Mouse (Mus musculus) neural tube, embryonic 13.5 days (tissue): ENCODE measurements around the gene Auts2. TPM values are rescaled to one million over a fixed set of nuclear protein-coding genes. Genes with fewer than 3 reads are reported as not detected.

ENCODE experiments used
- ATAC-seq: fragments of 200-750 bp; cut with Nextera tagmentation; 2 replicates; pipeline ENCODE4 v1.8.0; 2017; ENCODE audit warnings: low read depth, mild to moderate bottlenecking, moderate TSS enrichment, moderate library complexity
- H3K27ac ChIP-seq: fragments of 300-500 bp; sonication (generic); replicated peaks from 2 replicates; pipeline ENCODE4 v1.5.1; 2015; ENCODE audit warnings: moderate library complexity, mild to moderate bottlenecking, inconsistent platforms
- H3K27me3 ChIP-seq: fragments of 300-500 bp; sonication (generic); 2 replicates; pipeline ENCODE4 v1.6.1; 2015; ENCODE audit warnings: mild to moderate bottlenecking, inconsistent platforms
- H3K36me3 ChIP-seq: fragments of 300-500 bp; sonication (generic); 2 replicates; pipeline ENCODE4 v1.6.1; 2015; ENCODE audit warnings: mild to moderate bottlenecking, inconsistent platforms
- H3K4me1 ChIP-seq: fragments of 300-500 bp; sonication (generic); replicated peaks from 2 replicates; pipeline ENCODE4 v1.6.1; 2015; ENCODE audit warnings: inconsistent platforms
- H3K4me2 ChIP-seq: fragments of 300-500 bp; sonication (generic); 2 replicates; pipeline ENCODE4 v1.6.1; 2015; ENCODE audit warnings: inconsistent platforms, mild to moderate bottlenecking, moderate library complexity
- H3K4me3 ChIP-seq: fragments of 300-500 bp; sonication (generic); 2 replicates; pipeline ENCODE4 v1.5.1; 2015; ENCODE audit warnings: mild to moderate bottlenecking, inconsistent platforms
- H3K9ac ChIP-seq: fragments of 300-500 bp; sonication (generic); 2 replicates; pipeline ENCODE4 v1.6.1; 2015; ENCODE audit warnings: moderate library complexity, mild to moderate bottlenecking, inconsistent platforms
- H3K9me3 ChIP-seq: fragments of 300-500 bp; sonication (generic); 2 replicates; pipeline ENCODE4 v1.6.1; 2016; ENCODE audit warnings: inconsistent platforms
- WGBS: fragments of 180-500 bp; shearing (Covaris S2); methylation state at CpG from one replicate; pipeline ENCODE4 v1.1.7; 2015; 5-methylcytosine and 5-hydroxymethylcytosine counted together
- polyA plus RNA-seq: library from polyadenylated mRNA; unstranded; fragments of >200 nt; fragmentation: Nextera tagmentation; extraction: Ambion mirVana; gene quantifications from 2 replicates; pipeline ENCODE4 v1.2.1, GENCODE M21; 2015

Auts2 gene
- polyA plus RNA-seq, 1 experiment from 2014 or later: 72.6 TPM

- Histone ChIP-seq H3K9me3 (no peaks in the 10 kb centered on the region), H3K4me3 (no peak overlapping the region), H3K27ac (peak overlapping the region; percentile 40; the same call in 1 of the 2 replicates), H3K36me3 (0 out of 2 replicates have a peak, but pooled peaks cover 10% of the 10 kb centered on the region), H3K9ac (no peak overlapping the region), H3K27me3 (no peaks in the 10 kb centered on the region), H3K4me2 (peak overlapping the region; percentile 17; the same call in 1 of the 2 replicates), H3K4me1 (peaks cover 92% of the 10 kb centered on the region)
- 30% methylated on average over 14 of the region's 14 CpGs for WGBS
- peak; percentile 44 for ATAC-seq
These were observed 1027.3 kb downstream of the Auts2 start for GRCm38 (mm10) chr5:131515707-131516407.

GRCm38 (mm10) chr5:131513753-131514152, 1029.4 kb downstream of the Auts2 start:
- ATAC-seq: no peak
- Histone ChIP-seq H3K9me3 (no peaks in the 10 kb centered on the region), H3K4me3 (no peak overlapping the region), H3K36me3 (0 out of 2 replicates have a peak, but pooled peaks cover 10% of the 10 kb centered on the region), H3K4me1 (peaks cover 76% of the 10 kb centered on the region), H3K27me3 (no peaks in the 10 kb centered on the region), H3K27ac (no peak overlapping the region), H3K4me2 (no peak overlapping the region), H3K9ac (no peak overlapping the region)
- 32% methylated on average over 3 of the region's 3 CpGs for whole genome bisulfite sequencing

- Histone ChIP-seq H3K4me1 (peaks cover 64% of the 10 kb centered on the region), H3K9ac (no peak overlapping the region), H3K27ac (no peak overlapping the region), H3K9me3 (no peaks in the 10 kb centered on the region), H3K27me3 (no peaks in the 10 kb centered on the region), H3K4me2 (no peak overlapping the region), H3K4me3 (no peak overlapping the region), H3K36me3 (peaks cover 14% of the 10 kb centered on the region; the same call in 1 of the 2 replicates)
- WGBS: 88% methylated on average over 10 of the region's 10 CpGs
- no peak for ATAC-seq
These were observed 1030.5 kb downstream of the Auts2 start for GRCm38 (mm10) chr5:131512617-131513016.

- WGBS: 68% methylated on average over 5 of the region's 5 CpGs
- H3K36me3 ChIP-seq: peaks cover 17% of the 10 kb centered on the region; the same call in 1 of the 2 replicates
- ATAC-seq: no peak
These were observed 1032.5 kb downstream of the Auts2 start for GRCm38 (mm10) chr5:131510659-131511058.

GRCm38 (mm10) chr5:131509315-131509714, 1033.8 kb downstream of the Auts2 start:
- no peaks in the 10 kb centered on the region for H3K9me3 ChIP-seq
- H3K4me2 ChIP-seq: no peak overlapping the region
- no peak overlapping the region for H3K4me3 ChIP-seq
- 96% methylated on average over 4 of the region's 4 CpGs for WGBS
- H3K4me1 ChIP-seq: peaks cover 32% of the 10 kb centered on the region
- H3K9ac ChIP-seq: no peak overlapping the region
- no peak for ATAC-seq
- H3K36me3 ChIP-seq: peaks cover 14% of the 10 kb centered on the region; the same call in 1 of the 2 replicates
- H3K27ac ChIP-seq: no peak overlapping the region
- H3K27me3 ChIP-seq: no peaks in the 10 kb centered on the region

More at GRCm38 (mm10) chr5:131510659-131511058, 1032.5 kb downstream of the Auts2 start:
- no peak overlapping the region for H3K27ac ChIP-seq
- H3K4me3 ChIP-seq: no peak overlapping the region
- H3K4me2 ChIP-seq: no peak overlapping the region
- H3K9ac ChIP-seq: no peak overlapping the region
- no peaks in the 10 kb centered on the region for H3K27me3 ChIP-seq
- H3K4me1 ChIP-seq: peaks cover 45% of the 10 kb centered on the region
- H3K9me3 ChIP-seq: no peaks in the 10 kb centered on the region

- no peak overlapping the region for H3K4me2 ChIP-seq
- H3K4me1 ChIP-seq: peaks cover 14% of the 10 kb centered on the region
- ATAC-seq: no peak
- 85% methylated on average over 4 of the region's 4 CpGs for WGBS
- no peaks in the 10 kb centered on the region for H3K27me3 ChIP-seq
- no peaks in the 10 kb centered on the region for H3K9me3 ChIP-seq
- no peak overlapping the region for H3K4me3 ChIP-seq
- no peak overlapping the region for H3K9ac ChIP-seq
- no peaks in the 10 kb centered on the region for H3K36me3 ChIP-seq
- no peak overlapping the region for H3K27ac ChIP-seq
These were observed 1044.3 kb downstream of the Auts2 start for GRCm38 (mm10) chr5:131498865-131499264.

GRCm38 (mm10) chr5:131496517-131497216, 1046.5 kb downstream of the Auts2 start:
- peaks cover 34% of the 10 kb centered on the region for H3K4me1 ChIP-seq
- H3K9ac ChIP-seq: no peak overlapping the region
- H3K27ac ChIP-seq: no peak overlapping the region; the same call in 1 of the 2 replicates
- no peaks in the 10 kb centered on the region for H3K27me3 ChIP-seq
- no peak for ATAC-seq
- no peaks in the 10 kb centered on the region for H3K9me3 ChIP-seq
- H3K4me2 ChIP-seq: no peak overlapping the region
- H3K36me3 ChIP-seq: no peaks in the 10 kb centered on the region
- no peak overlapping the region for H3K4me3 ChIP-seq
- WGBS: 92% methylated on average over 10 of the region's 10 CpGs

- peaks cover 40% of the 10 kb centered on the region for H3K4me1 ChIP-seq
- ATAC-seq: no peak
- H3K27ac ChIP-seq: no peak overlapping the region
- H3K27me3 ChIP-seq: no peaks in the 10 kb centered on the region
- no peak overlapping the region for H3K9ac ChIP-seq
- no peak overlapping the region for H3K4me2 ChIP-seq
- WGBS: 71% methylated on average over 5 of the region's 5 CpGs
- H3K4me3 ChIP-seq: no peak overlapping the region
- no peaks in the 10 kb centered on the region for H3K9me3 ChIP-seq
- no peaks in the 10 kb centered on the region for H3K36me3 ChIP-seq
These were observed 1048.6 kb downstream of the Auts2 start for GRCm38 (mm10) chr5:131494564-131494963.

- no peaks in the 10 kb centered on the region for H3K9me3 ChIP-seq
- H3K4me2 ChIP-seq: no peak overlapping the region
- no peak for ATAC-seq
- no peaks in the 10 kb centered on the region for H3K36me3 ChIP-seq
- peaks cover 52% of the 10 kb centered on the region for H3K4me1 ChIP-seq
- no peak overlapping the region for H3K27ac ChIP-seq
- WGBS: 84% methylated on average over 8 of the region's 8 CpGs
- no peaks in the 10 kb centered on the region for H3K27me3 ChIP-seq
- no peak overlapping the region for H3K4me3 ChIP-seq
- H3K9ac ChIP-seq: no peak overlapping the region
These were observed 1050.6 kb downstream of the Auts2 start for GRCm38 (mm10) chr5:131492535-131492934.

GRCm38 (mm10) chr5:131491843-131492242, 1051.3 kb downstream of the Auts2 start:
- Histone ChIP-seq H3K36me3 (no peaks in the 10 kb centered on the region), H3K4me2 (no peak overlapping the region), H3K27me3 (no peaks in the 10 kb centered on the region), H3K27ac (0 out of 2 replicates have a peak overlapping the region, but pooled peaks have one; percentile 28), H3K9me3 (no peaks in the 10 kb centered on the region), H3K9ac (no peak overlapping the region), H3K4me1 (peaks cover 59% of the 10 kb centered on the region), H3K4me3 (no peak overlapping the region)
- 71% methylated on average over 8 of the region's 8 CpGs for WGBS
- ATAC-seq: no peak

GRCm38 (mm10) chr5:131490811-131491210, 1052.3 kb downstream of the Auts2 start:
- Histone ChIP-seq H3K9ac (no peak overlapping the region), H3K36me3 (no peaks in the 10 kb centered on the region), H3K4me3 (no peak overlapping the region), H3K4me2 (no peak overlapping the region), H3K4me1 (peaks cover 57% of the 10 kb centered on the region), H3K9me3 (no peaks in the 10 kb centered on the region), H3K27me3 (no peaks in the 10 kb centered on the region), H3K27ac (no peak overlapping the region)
- WGBS: 71% methylated on average over 2 of the region's 2 CpGs
- ATAC-seq: no peak

- Histone ChIP-seq H3K27me3 (no peaks in the 10 kb centered on the region), H3K4me1 (peaks cover 57% of the 10 kb centered on the region), H3K9me3 (no peaks in the 10 kb centered on the region), H3K27ac (no peak overlapping the region), H3K4me2 (no peak overlapping the region), H3K9ac (no peak overlapping the region), H3K36me3 (no peaks in the 10 kb centered on the region), H3K4me3 (no peak overlapping the region)
- no peak for ATAC-seq
- 90% methylated on average over 7 of the region's 7 CpGs for WGBS
These were observed 1053.3 kb downstream of the Auts2 start for GRCm38 (mm10) chr5:131489846-131490245.
